Mouse (Mus musculus) stomach, embryonic 16.5 days (tissue): ENCODE measurements around the gene Muc16. TPM values are rescaled to one million over a fixed set of nuclear protein-coding genes. Genes with fewer than 3 reads are reported as not detected.
A peak's percentile ranks its signal among the peaks of the same experiment; 100 is the strongest.

Source experiments
- ATAC-seq: fragments of 200-750 bp; cut with Nextera tagmentation; 2 replicates; pipeline ENCODE4 v1.8.0; 2017; ENCODE audit warnings: moderate number of reproducible peaks, moderate TSS enrichment; ENCODE audit not compliant: insufficient read depth, low FRiP score
- H3K27ac ChIP-seq: fragments of 300-500 bp; sonication (generic); 2 replicates; pipeline ENCODE4 v1.5.1; 2014; ENCODE audit warnings: low read length
- H3K27me3 ChIP-seq: fragments of 300-500 bp; sonication (generic); 2 replicates; pipeline ENCODE4 v1.6.1; 2014; ENCODE audit warnings: low read length, control low read depth, mixed read lengths; ENCODE audit not compliant: control insufficient read depth, insufficient read depth
- H3K36me3 ChIP-seq: fragments of 300-500 bp; sonication (generic); 2 replicates; pipeline ENCODE4 v1.6.1; 2014; ENCODE audit warnings: low read length; ENCODE audit not compliant: control insufficient read depth, insufficient read depth
- H3K4me1 ChIP-seq: fragments of 300-500 bp; sonication (generic); 2 replicates; pipeline ENCODE4 v1.6.1; 2014; ENCODE audit warnings: low read length, control low read depth, mixed read lengths; ENCODE audit not compliant: control insufficient read depth, insufficient read depth
- H3K4me2 ChIP-seq: fragments of 300-500 bp; sonication (generic); 2 replicates; pipeline ENCODE4 v1.6.1; 2014; ENCODE audit warnings: low read depth, low read length, mixed read lengths
- H3K4me3 ChIP-seq: fragments of 300-500 bp; sonication (generic); replicated peaks from 2 replicates; pipeline ENCODE4 v1.5.1; 2014; ENCODE audit warnings: mild to moderate bottlenecking, low read length
- H3K9ac ChIP-seq: fragments of 300-500 bp; sonication (generic); 2 replicates; pipeline ENCODE4 v1.6.1; 2014; ENCODE audit warnings: low read length
- H3K9me3 ChIP-seq: fragments of 300-500 bp; sonication (generic); replicated peaks from 2 replicates; pipeline ENCODE4 v1.6.1; 2016; ENCODE audit warnings: low read length, control low read depth; ENCODE audit not compliant: control insufficient read depth
- WGBS: fragments of 180-500 bp; shearing (Covaris S2); extraction: QIAGEN DNeasy Blood & Tissue Kit; methylation state at CpG from one replicate; pipeline ENCODE4 v1.1.7; 2014; 5-methylcytosine and 5-hydroxymethylcytosine counted together
- microRNA-seq: library from miRNA; unstranded; fragments of <30 nt; microRNA quantifications from one replicate; pipeline ENCODE4, GENCODE M21; 2016
- polyA plus RNA-seq: library from polyadenylated mRNA; unstranded; fragments of >200 nt; fragmentation: Nextera tagmentation; extraction: Ambion mirVana; gene quantifications from 2 replicates; pipeline ENCODE4 v1.2.1, GENCODE M21; 2015

Muc16 gene
- polyA plus RNA-seq, 1 experiment from 2014 or later = 2.7 TPM

DNA sequence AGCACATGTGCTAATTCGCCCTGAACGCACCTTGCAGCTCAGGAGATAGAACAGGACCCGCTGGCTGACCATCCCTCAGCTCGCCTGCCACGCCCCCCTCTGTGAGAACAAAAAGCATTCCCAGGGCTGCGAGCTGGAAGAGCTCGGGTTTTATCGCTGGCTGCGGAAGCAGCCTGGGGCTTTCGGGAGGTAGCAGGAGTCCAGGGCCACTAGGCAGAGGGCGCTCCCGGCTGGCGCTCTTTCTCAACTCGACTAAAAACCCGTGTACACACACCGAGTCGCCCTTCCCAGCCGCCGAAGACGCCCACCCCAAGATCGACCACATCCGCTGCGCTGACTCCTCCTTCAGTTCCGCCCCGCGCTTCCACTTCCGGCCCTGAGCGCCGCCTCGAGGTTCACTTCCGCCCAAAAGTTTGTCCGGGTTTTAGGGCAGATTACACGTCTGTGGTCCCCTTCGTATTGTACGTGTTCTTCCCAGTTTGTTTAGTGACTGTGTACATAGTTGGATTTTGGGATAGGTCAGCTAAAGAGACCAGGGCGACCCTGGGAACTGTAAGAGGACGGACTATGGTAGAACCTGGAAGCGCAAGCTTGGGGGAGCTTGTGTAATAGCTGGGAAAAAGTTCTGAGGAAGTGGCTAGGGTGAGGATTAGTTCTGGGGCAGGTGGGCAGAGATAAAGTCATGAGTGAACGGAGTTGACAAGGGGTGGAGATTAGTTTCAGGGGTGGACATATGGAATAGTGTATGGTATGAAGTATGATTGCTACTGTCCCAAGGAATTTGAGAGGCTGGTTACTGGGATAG lies 200.8 kb downstream of the Muc16 start:
- peak; percentile 97 for ATAC-seq
- WGBS = 4% methylated on average over 39 of the region's 39 CpGs
- Histone ChIP-seq H3K4me2 (peak overlapping the region; percentile 74), H3K9me3 (no peaks in the 10 kb centered on the region), H3K36me3 (no peaks in the 10 kb centered on the region), H3K9ac (peak overlapping the region; percentile 66), H3K4me1 (peaks cover 3% of the 10 kb centered on the region; the same call in 1 of the 2 replicates), H3K27me3 (no peaks in the 10 kb centered on the region), H3K4me3 (peak overlapping the region; percentile 53), H3K27ac (peak overlapping the region; percentile 72)

DNA sequence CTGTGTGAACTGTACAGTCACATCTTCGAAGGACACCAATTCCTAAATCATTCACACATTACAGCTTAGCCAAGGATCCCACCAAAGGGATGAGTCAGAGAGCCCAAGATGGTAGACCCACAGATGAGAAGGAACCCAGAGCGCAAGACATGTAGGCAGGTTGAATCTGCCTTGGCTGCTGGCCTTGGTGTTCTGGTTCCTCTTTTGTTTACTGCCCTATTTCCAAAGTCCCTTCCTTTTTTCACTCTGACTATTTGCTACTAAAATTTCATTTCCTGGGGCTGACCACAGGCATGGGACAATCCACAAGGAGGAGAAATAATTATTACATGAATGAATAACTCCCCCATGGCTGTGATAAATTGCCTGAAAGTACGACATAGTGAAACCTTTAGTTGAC lies 206.3 kb downstream of the Muc16 start:
- WGBS = 86% methylated on average over 3 of the region's 3 CpGs
- Histone ChIP-seq H3K27ac (no peak overlapping the region), H3K4me2 (no peak overlapping the region), H3K9ac (no peak overlapping the region), H3K4me1 (peaks cover 3% of the 10 kb centered on the region; the same call in 1 of the 2 replicates), H3K4me3 (no peak overlapping the region), H3K27me3 (no peaks in the 10 kb centered on the region), H3K9me3 (0 out of 2 replicates have a peak, but pooled peaks cover 3% of the 10 kb centered on the region), H3K36me3 (no peaks in the 10 kb centered on the region)
- ATAC-seq = no peak

DNA sequence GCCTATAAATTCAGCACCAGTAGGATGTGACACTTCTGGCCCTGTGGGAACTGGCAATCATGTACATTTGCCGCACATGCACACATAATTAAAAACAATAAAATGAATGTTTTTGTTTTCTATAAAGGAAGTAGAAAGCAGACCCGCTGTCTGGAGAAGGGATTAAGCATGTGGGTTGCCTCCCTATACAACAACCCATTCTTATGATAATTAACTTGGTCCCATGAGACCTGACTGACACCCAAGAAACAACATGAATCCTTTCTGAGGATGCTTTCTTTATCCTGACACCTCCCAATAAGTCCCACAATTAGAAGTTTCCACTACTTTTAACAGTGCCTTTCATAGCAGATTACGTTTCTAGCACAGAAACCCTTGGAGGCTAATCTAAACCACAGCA lies 207.0 kb downstream of the Muc16 start:
- 86% methylated on average over 3 of the region's 3 CpGs for WGBS
- H3K27ac ChIP-seq = no peak overlapping the region
- H3K9ac ChIP-seq = no peak overlapping the region
- H3K36me3 ChIP-seq = peaks cover 3% of the 10 kb centered on the region; the same call in 1 of the 2 replicates
- no peaks in the 10 kb centered on the region for H3K4me1 ChIP-seq
- no peak overlapping the region for H3K4me3 ChIP-seq
- H3K9me3 ChIP-seq = 0 out of 2 replicates have a peak, but pooled peaks cover 3% of the 10 kb centered on the region
- no peak overlapping the region for H3K4me2 ChIP-seq
- no peak for ATAC-seq
- no peaks in the 10 kb centered on the region for H3K27me3 ChIP-seq

DNA sequence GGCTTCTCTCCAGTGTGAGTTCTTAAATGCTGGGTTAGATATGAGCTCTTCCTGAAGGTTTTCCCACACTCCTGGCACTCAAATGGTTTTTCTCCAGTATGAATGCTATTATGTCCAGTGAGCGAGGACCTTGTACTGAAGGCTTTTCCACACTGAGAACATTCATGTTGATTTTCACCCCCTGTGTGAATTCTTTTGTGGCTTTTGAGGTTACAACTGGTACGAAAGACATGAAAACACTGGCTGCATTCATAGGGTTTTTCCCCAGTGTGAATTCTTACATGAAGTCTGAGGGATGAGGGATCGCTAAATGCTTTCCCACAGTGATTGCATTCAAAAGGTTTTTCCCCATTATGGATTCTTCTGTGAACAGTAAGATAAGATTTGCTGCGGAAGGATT lies 217.8 kb downstream of the Muc16 start:
- Histone ChIP-seq H3K4me1 (no peaks in the 10 kb centered on the region), H3K27ac (no peak overlapping the region), H3K9me3 (peaks cover 6% of the 10 kb centered on the region; the same call in 1 of the 2 replicates), H3K9ac (no peak overlapping the region), H3K4me2 (no peak overlapping the region), H3K36me3 (peaks cover 20% of the 10 kb centered on the region), H3K4me3 (no peak overlapping the region), H3K27me3 (no peaks in the 10 kb centered on the region)
- no peak for ATAC-seq
- WGBS = 92% methylated on average over 4 of the region's 4 CpGs

Small RNA genes within 50 kb of the gene (microRNA-seq; reads per million reads assigned to microRNA genes)
- not detected for gene Gm22854

Other genes starting within 250 kb of the Muc16 start
- not detected in 2 replicates for gene Mbd3l2, start 243.9 kb downstream of the Muc16 start, polyA plus RNA-seq
- gene Zfp558, start 196.3 kb downstream of the Muc16 start, polyA plus RNA-seq = 3.5 and 4.5 TPM in 2 replicates
- not detected in 2 replicates for gene Mbd3l1, start 196.2 kb downstream of the Muc16 start, polyA plus RNA-seq
- gene Olfr24, start 89.5 kb upstream of the Muc16 start, polyA plus RNA-seq = not detected in 2 replicates
- gene Olfr828, start 145.0 kb upstream of the Muc16 start, polyA plus RNA-seq = not detected in 2 replicates
- gene Olfr829, start 180.4 kb upstream of the Muc16 start, polyA plus RNA-seq = not detected in 2 replicates
- not detected in 2 replicates for gene Olfr830, start 200.2 kb upstream of the Muc16 start, polyA plus RNA-seq